Mouse (Mus musculus): ENCODE measurements around the gene Nlrp1b. TPM values are rescaled to one million over a fixed set of nuclear protein-coding genes. Genes with fewer than 3 reads are reported as not detected.

Gene Nlrp1b
- polyA plus RNA-seq (2014; fragmentation: Nextera tagmentation; extraction: Ambion mirVana), result not detected in 2 replicates

DNA sequence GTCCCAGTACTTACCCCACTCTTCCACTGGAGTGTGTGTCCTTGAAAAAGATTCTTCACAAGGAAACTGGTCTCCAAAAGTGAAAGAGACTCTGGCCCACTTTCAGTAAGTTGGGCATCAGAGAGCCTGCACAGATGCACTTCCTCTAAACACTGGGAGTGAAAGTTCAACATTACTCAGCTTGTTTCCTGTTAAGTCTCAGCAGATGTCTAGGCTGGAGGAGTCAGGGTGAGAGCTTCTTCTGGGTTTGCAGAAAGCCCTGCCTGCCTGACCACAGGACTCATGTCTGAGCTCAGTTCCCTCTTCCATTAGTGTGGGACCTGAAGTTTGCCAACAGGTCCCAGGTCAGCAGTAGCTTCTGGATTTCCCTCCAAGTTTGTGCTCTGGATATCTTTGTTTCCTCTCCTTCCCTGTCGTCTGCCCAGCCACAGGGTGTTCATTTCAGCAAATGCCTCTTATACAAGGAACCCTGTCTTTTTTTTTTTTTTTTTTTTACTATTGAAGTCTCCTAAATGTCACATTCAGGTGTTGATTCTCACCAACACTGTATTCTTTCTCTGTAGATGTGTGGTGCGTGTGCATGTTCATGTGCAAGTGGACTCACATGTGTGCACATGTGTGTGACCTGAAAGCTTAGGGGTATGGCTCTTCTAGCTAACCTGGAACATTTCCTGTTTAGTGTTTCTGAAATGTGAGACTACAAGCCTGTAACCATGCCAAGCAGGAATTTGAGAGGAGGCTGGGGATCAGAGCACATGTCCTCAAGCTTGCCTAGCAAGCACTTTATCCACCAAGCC, at the start of gene Nlrp1b:
Gene Nlrp1b (minus strand): TSS at position 50 of the 797 bp plus-strand sequence.
- H3K4me1 ChIP-seq (replicated peaks; ENCODE audit: control insufficient read depth, insufficient read depth, low read length), result no peaks in the 10 kb centered on the region

DNA sequence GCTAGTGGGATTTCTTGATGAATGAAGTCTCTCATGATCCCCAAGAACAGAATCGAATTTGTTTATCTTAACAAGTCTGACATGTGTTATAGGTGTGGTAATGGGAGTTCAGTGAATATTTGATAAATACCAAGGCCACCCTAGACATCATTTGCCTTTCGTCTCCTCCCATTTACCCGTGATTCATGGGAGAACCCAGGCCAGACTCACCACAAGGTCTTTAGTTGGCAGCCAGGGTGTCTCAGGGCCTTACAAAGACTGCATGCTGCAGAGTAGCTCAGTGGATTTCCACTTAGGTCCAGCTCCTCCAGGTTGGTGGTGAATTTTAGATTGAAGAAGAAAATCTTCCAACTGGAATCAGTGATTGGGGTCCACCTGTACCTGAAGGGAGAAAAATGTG, 30.5 kb upstream of the Nlrp1b start:
- Histone ChIP-seq H3K27ac (ENCODE audit: low read depth, low read length) (no peak overlapping the region), H3K4me3 (ENCODE audit: low read depth, low read length) (no peak overlapping the region), H3K36me3 (ENCODE audit: control insufficient read depth, insufficient read depth, low read length) (no peaks in the 10 kb centered on the region), H3K9ac (ENCODE audit: low read length) (no peak overlapping the region), H3K4me2 (ENCODE audit: low read depth, low read length, severe bottlenecking) (no peak overlapping the region), H3K4me1 (replicated peaks; ENCODE audit: control insufficient read depth, insufficient read depth, low read length) (no peaks in the 10 kb centered on the region), H3K9me3 (ENCODE audit: control insufficient read depth, low read length) (no peaks in the 10 kb centered on the region), H3K27me3 (ENCODE audit: control insufficient read depth, insufficient read depth, low read length) (no peaks in the 10 kb centered on the region)
- 84% methylated on average over 3 of the region's 3 CpGs for WGBS
- DNase-seq (ENCODE audit: low spot score) (no peak), ATAC-seq (replicated peaks; ENCODE audit: low FRiP score) (no peak)

More for the DNA sequence above, at the start of gene Nlrp1b:
- no peaks in the 10 kb centered on the region for H3K9me3 ChIP-seq (ENCODE audit: control insufficient read depth, low read length)
- ATAC-seq (replicated peaks; ENCODE audit: low FRiP score) (no peak), DNase-seq (ENCODE audit: low spot score) (no peak)
- H3K4me3 ChIP-seq (ENCODE audit: low read depth, low read length), result no peak within 1 kb of the TSS
- H3K27ac ChIP-seq (ENCODE audit: low read depth, low read length), result no peak within 1 kb of the TSS
- whole genome bisulfite sequencing, result 66% methylated on average over 2 of the region's 2 CpGs
- H3K27me3 ChIP-seq (ENCODE audit: control insufficient read depth, insufficient read depth, low read length), result no peaks in the 10 kb centered on the region
- H3K36me3 ChIP-seq (ENCODE audit: control insufficient read depth, insufficient read depth, low read length), result no peaks in the 10 kb centered on the region
- no peak within 1 kb of the TSS for H3K9ac ChIP-seq (ENCODE audit: low read length)
- H3K4me2 ChIP-seq (ENCODE audit: low read depth, low read length, severe bottlenecking), result no peak within 1 kb of the TSS

DNA sequence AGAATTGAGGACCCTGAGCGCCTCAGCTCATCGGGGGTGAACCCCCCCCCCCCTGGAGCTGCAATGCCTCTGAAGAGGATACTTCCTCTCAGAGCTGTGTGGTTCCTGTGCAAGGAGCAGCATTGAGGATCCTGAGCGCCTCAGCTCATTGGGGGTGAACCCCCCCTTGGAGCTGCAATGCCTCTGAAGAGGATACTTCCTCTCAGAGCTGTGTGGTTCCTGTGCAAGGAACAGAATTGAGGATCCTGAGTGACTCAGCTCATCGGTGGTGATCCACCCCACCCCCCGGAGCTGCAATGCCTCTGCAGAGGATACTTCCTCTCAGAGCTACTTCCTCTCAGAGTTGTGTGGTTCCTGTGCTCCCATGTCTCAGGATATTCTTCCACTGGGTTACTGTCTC, 20.8 kb upstream of the Nlrp1b start:
- ATAC-seq (replicated peaks; ENCODE audit: low FRiP score) (no peak), DNase-seq (ENCODE audit: low spot score) (no peak)
- H3K9ac ChIP-seq (ENCODE audit: low read length), result no peak overlapping the region
- no peaks in the 10 kb centered on the region for H3K9me3 ChIP-seq (ENCODE audit: control insufficient read depth, low read length)
- H3K4me3 ChIP-seq (ENCODE audit: low read depth, low read length), result no peak overlapping the region
- H3K27me3 ChIP-seq (ENCODE audit: control insufficient read depth, insufficient read depth, low read length), result no peaks in the 10 kb centered on the region
- H3K36me3 ChIP-seq (ENCODE audit: control insufficient read depth, insufficient read depth, low read length), result no peaks in the 10 kb centered on the region
- H3K27ac ChIP-seq (ENCODE audit: low read depth, low read length), result no peak overlapping the region
- WGBS, result 79% methylated on average over 5 of the region's 5 CpGs
- H3K4me1 ChIP-seq (replicated peaks; ENCODE audit: control insufficient read depth, insufficient read depth, low read length), result no peaks in the 10 kb centered on the region
- H3K4me2 ChIP-seq (ENCODE audit: low read depth, low read length, severe bottlenecking), result no peak overlapping the region

DNA sequence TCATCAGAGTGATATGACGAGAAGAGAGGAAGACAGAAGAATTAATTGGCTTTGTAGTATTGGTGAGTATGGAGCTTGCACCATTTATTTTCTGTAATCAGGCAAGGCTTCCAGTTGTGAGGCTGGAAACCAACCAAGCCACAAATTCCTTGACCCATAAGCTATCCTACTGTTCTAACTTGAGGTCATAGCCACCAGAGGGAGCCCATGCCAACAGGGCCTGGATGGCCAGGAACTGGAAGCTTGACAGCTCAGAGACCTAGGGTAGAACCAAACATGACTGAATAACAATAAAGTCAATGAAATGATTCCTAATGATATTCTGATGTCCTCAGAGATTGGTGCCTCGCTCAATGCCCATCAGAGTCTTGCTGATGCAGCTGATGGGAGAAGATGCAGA, 5.9 kb downstream of the Nlrp1b start:
- DNase-seq (ENCODE audit: low spot score) (no peak), ATAC-seq (replicated peaks; ENCODE audit: low FRiP score) (no peak)
- no peak overlapping the region for H3K9ac ChIP-seq (ENCODE audit: low read length)
- H3K9me3 ChIP-seq (ENCODE audit: control insufficient read depth, low read length), result no peaks in the 10 kb centered on the region
- no peaks in the 10 kb centered on the region for H3K4me1 ChIP-seq (replicated peaks; ENCODE audit: control insufficient read depth, insufficient read depth, low read length)
- no peak overlapping the region for H3K4me3 ChIP-seq (ENCODE audit: low read depth, low read length)
- WGBS, result 69% methylated on average over 2 of the region's 2 CpGs
- no peak overlapping the region for H3K4me2 ChIP-seq (ENCODE audit: low read depth, low read length, severe bottlenecking)
- no peaks in the 10 kb centered on the region for H3K36me3 ChIP-seq (ENCODE audit: control insufficient read depth, insufficient read depth, low read length)
- H3K27ac ChIP-seq (ENCODE audit: low read depth, low read length), result no peak overlapping the region
- H3K27me3 ChIP-seq (ENCODE audit: control insufficient read depth, insufficient read depth, low read length), result no peaks in the 10 kb centered on the region

DNA sequence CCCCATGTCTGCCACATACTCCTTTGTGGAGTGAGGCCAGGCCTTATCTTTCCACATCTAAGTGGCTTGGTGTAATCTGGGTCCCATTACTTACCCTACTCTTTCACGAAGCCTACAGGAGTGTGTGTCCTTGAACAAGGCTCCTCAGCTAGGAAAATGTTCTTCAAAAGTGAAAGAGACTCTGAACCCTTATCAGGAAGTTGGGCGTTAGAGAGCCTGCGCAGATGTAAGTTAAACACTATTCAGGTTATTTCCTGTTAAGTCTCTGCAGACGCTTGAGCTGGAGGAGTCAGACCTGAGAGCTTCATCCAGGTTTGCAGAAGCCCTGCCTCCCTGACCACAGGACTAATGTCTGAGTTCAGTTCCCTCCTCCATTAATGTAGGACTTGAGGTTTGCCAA, 27.8 kb downstream of the Nlrp1b start:
- DNase-seq (ENCODE audit: low spot score), result no peak
- Histone ChIP-seq H3K36me3 (ENCODE audit: control insufficient read depth, insufficient read depth, low read length) (no peaks in the 10 kb centered on the region), H3K4me1 (replicated peaks; ENCODE audit: control insufficient read depth, insufficient read depth, low read length) (no peaks in the 10 kb centered on the region), H3K27me3 (ENCODE audit: control insufficient read depth, insufficient read depth, low read length) (no peaks in the 10 kb centered on the region), H3K4me2 (ENCODE audit: low read depth, low read length, severe bottlenecking) (no peak overlapping the region), H3K27ac (ENCODE audit: low read depth, low read length) (no peak overlapping the region), H3K4me3 (ENCODE audit: low read depth, low read length) (no peak overlapping the region), H3K9ac (ENCODE audit: low read length) (no peak overlapping the region), H3K9me3 (ENCODE audit: control insufficient read depth, low read length) (no peaks in the 10 kb centered on the region)
- WGBS, result 87% methylated on average over 4 of the region's 4 CpGs
- no peak for ATAC-seq (replicated peaks; ENCODE audit: low FRiP score)

DNA sequence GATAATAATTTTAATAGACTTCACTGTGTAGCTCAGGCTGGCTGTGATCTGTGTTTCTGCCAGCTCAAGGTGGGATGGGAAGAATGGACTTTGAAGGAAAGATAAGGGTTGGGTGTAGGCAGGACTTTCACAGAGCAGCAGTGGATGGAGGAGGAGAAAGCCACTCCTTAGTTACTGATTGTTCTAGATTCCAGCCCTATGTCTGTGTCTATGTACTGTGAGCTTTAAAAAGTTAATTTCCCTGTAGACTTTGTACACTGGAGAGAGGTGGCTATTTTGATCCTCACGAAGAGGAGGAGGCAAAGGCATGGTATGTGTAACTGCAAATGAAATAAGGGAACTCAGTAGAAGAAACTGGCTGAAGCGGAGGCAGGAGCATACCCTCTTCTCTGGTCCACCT, 31.2 kb downstream of the Nlrp1b start:
- WGBS, result 81% methylated on average over 2 of the region's 2 CpGs
- no peak overlapping the region for H3K4me2 ChIP-seq (ENCODE audit: low read depth, low read length, severe bottlenecking)
- no peak overlapping the region for H3K27ac ChIP-seq (ENCODE audit: low read depth, low read length)
- no peaks in the 10 kb centered on the region for H3K36me3 ChIP-seq (ENCODE audit: control insufficient read depth, insufficient read depth, low read length)
- no peak for ATAC-seq (replicated peaks; ENCODE audit: low FRiP score)
- no peaks in the 10 kb centered on the region for H3K4me1 ChIP-seq (replicated peaks; ENCODE audit: control insufficient read depth, insufficient read depth, low read length)
- H3K4me3 ChIP-seq (ENCODE audit: low read depth, low read length), result no peak overlapping the region
- no peaks in the 10 kb centered on the region for H3K27me3 ChIP-seq (ENCODE audit: control insufficient read depth, insufficient read depth, low read length)
- no peaks in the 10 kb centered on the region for H3K9me3 ChIP-seq (ENCODE audit: control insufficient read depth, low read length)
- no peak for DNase-seq (ENCODE audit: low spot score)
- H3K9ac ChIP-seq (ENCODE audit: low read length), result no peak overlapping the region

DNA sequence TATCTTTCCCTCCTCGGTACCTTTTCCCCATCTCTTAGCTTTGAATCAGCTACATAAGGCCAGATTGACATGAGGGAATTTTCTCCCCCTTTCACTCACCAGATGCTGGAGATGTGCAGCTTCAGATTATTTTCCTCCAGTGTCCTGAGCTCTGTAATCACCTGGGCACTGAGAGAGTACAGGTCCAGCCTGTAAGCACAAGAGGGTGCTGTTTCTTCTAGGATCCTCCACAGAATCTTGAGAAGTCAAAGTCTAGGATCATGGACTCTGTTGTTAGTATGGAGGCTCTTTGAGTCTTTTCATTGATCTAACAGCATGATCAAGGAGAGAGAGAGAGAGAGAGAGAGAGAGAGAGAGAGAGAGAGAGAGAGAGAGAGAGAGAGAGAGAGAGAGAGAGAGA, 60.9 kb downstream of the Nlrp1b start:
- H3K27ac ChIP-seq (ENCODE audit: low read depth, low read length), result no peak overlapping the region
- no peaks in the 10 kb centered on the region for H3K36me3 ChIP-seq (ENCODE audit: control insufficient read depth, insufficient read depth, low read length)
- no peak for DNase-seq (ENCODE audit: low spot score)
- no peak overlapping the region for H3K9ac ChIP-seq (ENCODE audit: low read length)
- no peak overlapping the region for H3K4me2 ChIP-seq (ENCODE audit: low read depth, low read length, severe bottlenecking)
- H3K27me3 ChIP-seq (ENCODE audit: control insufficient read depth, insufficient read depth, low read length), result no peaks in the 10 kb centered on the region
- no peak overlapping the region for H3K4me3 ChIP-seq (ENCODE audit: low read depth, low read length)
- H3K4me1 ChIP-seq (replicated peaks; ENCODE audit: control insufficient read depth, insufficient read depth, low read length), result no peaks in the 10 kb centered on the region
- WGBS, result 78% methylated on average over 1 of the region's 1 CpGs
- no peak for ATAC-seq (replicated peaks; ENCODE audit: low FRiP score)
- no peaks in the 10 kb centered on the region for H3K9me3 ChIP-seq (ENCODE audit: control insufficient read depth, low read length)

DNA sequence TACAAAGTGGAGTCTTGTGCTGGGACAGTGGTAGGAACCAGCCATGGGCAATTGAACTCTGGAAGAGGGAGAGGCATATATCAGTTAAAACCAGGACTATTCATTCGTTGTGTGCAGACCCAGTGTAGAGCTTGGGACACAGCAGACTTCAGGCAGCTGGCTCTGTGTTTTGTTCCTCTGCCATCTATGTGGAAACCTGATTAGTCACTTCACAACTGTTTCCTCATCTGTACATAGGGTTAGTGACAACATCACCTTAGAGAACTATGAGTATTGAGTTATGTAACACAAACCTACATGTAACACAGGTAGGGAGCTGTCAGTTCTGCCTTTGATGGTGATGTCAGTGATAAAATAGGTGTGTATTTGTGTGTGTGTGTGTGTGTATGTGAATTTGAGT, 66.4 kb downstream of the Nlrp1b start:
- H3K4me1 ChIP-seq (replicated peaks; ENCODE audit: control insufficient read depth, insufficient read depth, low read length), result no peaks in the 10 kb centered on the region
- H3K9me3 ChIP-seq (ENCODE audit: control insufficient read depth, low read length), result no peaks in the 10 kb centered on the region
- no peaks in the 10 kb centered on the region for H3K27me3 ChIP-seq (ENCODE audit: control insufficient read depth, insufficient read depth, low read length)
- no peak overlapping the region for H3K9ac ChIP-seq (ENCODE audit: low read length)
- 65% methylated on average over 1 of the region's 1 CpGs for WGBS
- no peak for ATAC-seq (replicated peaks; ENCODE audit: low FRiP score)
- no peak for DNase-seq (ENCODE audit: low spot score)
- no peak overlapping the region for H3K27ac ChIP-seq (ENCODE audit: low read depth, low read length)
- no peaks in the 10 kb centered on the region for H3K36me3 ChIP-seq (ENCODE audit: control insufficient read depth, insufficient read depth, low read length)
- H3K4me2 ChIP-seq (ENCODE audit: low read depth, low read length, severe bottlenecking), result no peak overlapping the region
- H3K4me3 ChIP-seq (ENCODE audit: low read depth, low read length), result no peak overlapping the region

Data from forebrain, embryonic 11.5 days (tissue).